Mouse (Mus musculus): Measurements from ENCODE around the gene Gdpd1. TPM values are rescaled to one million over a fixed set of nuclear protein-coding genes. Genes with fewer than 3 reads are reported as not detected.
"Not testable (repeated sequence)": the region's sequence is repeated elsewhere in the genome, so short reads cannot be mapped to it uniquely, and the experiment has no call there.

Gene Gdpd1
- polyA plus RNA-seq, 1 experiment from 2014 or later, result 27.8 TPM

DNA sequence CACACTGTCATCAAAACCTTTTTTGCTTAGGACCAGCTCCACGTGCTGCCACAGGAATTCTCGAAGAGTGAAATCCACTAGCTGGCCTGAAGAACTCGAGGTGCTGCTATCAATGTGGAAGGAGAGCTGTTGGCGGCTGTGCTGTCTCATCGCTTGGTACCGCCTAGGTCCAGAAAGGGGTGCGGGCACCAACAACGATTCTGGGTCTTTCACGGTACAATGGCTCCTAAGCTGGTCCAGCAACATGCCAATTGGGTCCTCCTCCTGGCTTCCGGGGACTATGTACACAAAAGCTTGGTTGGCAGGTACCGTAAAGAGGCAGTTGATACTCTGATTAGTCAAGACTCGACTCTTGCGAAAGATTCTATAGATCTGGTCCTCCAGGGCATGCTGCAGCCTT lies 11.6 kb upstream of the Gdpd1 start:
- WGBS, result 88% methylated on average over 13 of the region's 13 CpGs
- ATAC-seq (ENCODE audit: low FRiP score, low TSS enrichment), result no peak
- no peaks in the 10 kb centered on the region for H3K9me3 ChIP-seq (ENCODE audit: control insufficient read depth, low read length)
- peak overlapping the region; percentile 74 for H3K4me2 ChIP-seq (replicated peaks; ENCODE audit: low read depth, low read length)
- H3K4me3 ChIP-seq (ENCODE audit: low read length), result peak overlapping the region; percentile 75
- peaks cover 12% of the 10 kb centered on the region for H3K4me1 ChIP-seq (ENCODE audit: control insufficient read depth, insufficient read depth, low read length)
- H3K9ac ChIP-seq (ENCODE audit: low read depth, low read length), result peak overlapping the region; percentile 74; the same call in 1 of the 2 replicates
- H3K27ac ChIP-seq (ENCODE audit: low read depth, low read length), result no peak overlapping the region
- peaks cover 43% of the 10 kb centered on the region for H3K36me3 ChIP-seq (ENCODE audit: control insufficient read depth, insufficient read depth, low read length)
- no peaks in the 10 kb centered on the region for H3K27me3 ChIP-seq (ENCODE audit: control insufficient read depth, insufficient read depth, low read length)

DNA sequence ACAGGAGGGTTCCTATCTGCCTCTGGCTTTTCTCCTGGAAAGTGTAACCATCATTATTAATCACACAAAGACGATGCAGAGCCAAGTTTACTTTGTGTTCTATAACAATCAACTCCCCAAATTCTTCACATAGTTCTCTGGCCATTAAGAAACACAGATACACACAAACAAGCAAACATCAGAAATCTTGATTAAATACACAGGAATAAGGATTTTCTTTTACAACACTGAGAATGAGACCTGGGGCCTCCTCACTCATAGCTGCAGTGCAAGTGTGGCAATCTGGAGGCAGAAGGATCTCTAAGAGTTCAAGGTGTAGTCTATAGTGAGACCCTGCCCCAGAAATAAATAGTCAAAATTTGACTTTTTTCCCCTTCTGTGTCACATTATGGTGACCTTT lies 9.8 kb upstream of the Gdpd1 start:
- Histone ChIP-seq H3K4me3 (ENCODE audit: low read length) (no peak overlapping the region), H3K4me2 (replicated peaks; ENCODE audit: low read depth, low read length) (no peak overlapping the region), H3K9me3 (ENCODE audit: control insufficient read depth, low read length) (no peaks in the 10 kb centered on the region), H3K27ac (ENCODE audit: low read depth, low read length) (no peak overlapping the region), H3K27me3 (ENCODE audit: control insufficient read depth, insufficient read depth, low read length) (no peaks in the 10 kb centered on the region), H3K36me3 (ENCODE audit: control insufficient read depth, insufficient read depth, low read length) (peaks cover 45% of the 10 kb centered on the region), H3K4me1 (ENCODE audit: control insufficient read depth, insufficient read depth, low read length) (peaks cover 12% of the 10 kb centered on the region), H3K9ac (ENCODE audit: low read depth, low read length) (no peak overlapping the region)
- no peak for ATAC-seq (ENCODE audit: low FRiP score, low TSS enrichment)
- WGBS, result 81% methylated on average over 1 of the region's 1 CpGs

DNA sequence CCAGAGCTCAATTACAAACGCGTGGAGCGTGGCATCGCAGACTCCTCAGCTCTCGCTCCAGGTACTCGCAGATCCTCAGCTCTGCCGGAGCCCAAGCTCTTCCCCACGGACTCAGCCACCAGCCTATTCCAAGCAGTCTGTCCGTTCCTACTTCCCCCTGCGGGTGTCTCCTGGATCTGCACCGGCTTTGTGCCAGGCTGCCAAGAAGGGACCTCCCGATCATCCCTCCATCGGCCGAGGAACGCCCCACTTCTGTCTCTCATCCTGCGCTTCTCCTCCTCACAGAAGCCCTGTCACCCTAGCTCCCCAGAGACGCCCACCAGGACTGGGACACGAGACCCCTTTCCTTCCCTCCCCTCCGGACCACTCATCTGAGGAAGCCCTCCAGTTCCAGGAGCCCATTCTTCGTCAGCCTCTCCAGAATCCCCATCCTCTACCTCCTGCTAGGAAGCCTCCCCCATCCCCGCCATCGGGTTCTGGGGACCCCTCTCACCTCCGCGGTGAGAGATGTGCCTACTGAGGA lies 458 bp downstream of the Gdpd1 start:
- H3K9ac ChIP-seq (ENCODE audit: low read depth, low read length), result peak overlapping the region; percentile 68
- peak overlapping the region; percentile 69 for H3K4me3 ChIP-seq (ENCODE audit: low read length)
- no peaks in the 10 kb centered on the region; the same call in 1 of the 2 replicates for H3K4me1 ChIP-seq (ENCODE audit: control insufficient read depth, insufficient read depth, low read length)
- peaks cover 15% of the 10 kb centered on the region for H3K36me3 ChIP-seq (ENCODE audit: control insufficient read depth, insufficient read depth, low read length)
- H3K27ac ChIP-seq (ENCODE audit: low read depth, low read length), result peak overlapping the region; percentile 68
- H3K4me2 ChIP-seq (replicated peaks; ENCODE audit: low read depth, low read length), result peak overlapping the region; percentile 97
- no peaks in the 10 kb centered on the region for H3K9me3 ChIP-seq (ENCODE audit: control insufficient read depth, low read length)
- WGBS, result 1% methylated on average over 23 of the region's 24 CpGs
- peak; percentile 77 for ATAC-seq (ENCODE audit: low FRiP score, low TSS enrichment)
- H3K27me3 ChIP-seq (ENCODE audit: control insufficient read depth, insufficient read depth, low read length), result no peaks in the 10 kb centered on the region

DNA sequence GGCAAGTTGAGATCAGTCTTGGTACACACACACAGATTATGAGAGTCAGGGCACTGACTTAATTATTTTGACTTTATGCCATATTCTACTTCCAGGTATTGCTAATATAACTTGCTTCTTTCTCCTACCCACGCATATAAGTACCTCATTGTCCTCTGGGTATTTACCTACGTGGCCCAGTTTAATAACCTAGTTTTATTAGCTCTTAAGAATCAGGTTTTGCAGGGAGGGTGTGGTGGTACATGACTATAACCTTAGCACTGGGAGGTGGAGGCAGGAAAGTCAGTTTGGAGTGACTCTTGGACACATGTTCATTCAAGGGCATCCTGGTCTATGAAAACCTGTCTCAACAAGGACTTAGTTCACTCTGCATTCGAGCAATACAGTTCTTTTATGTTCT lies 11.8 kb downstream of the Gdpd1 start:
- H3K36me3 ChIP-seq (ENCODE audit: control insufficient read depth, insufficient read depth, low read length), result peaks cover 4% of the 10 kb centered on the region; the same call in 1 of the 2 replicates
- no peaks in the 10 kb centered on the region for H3K9me3 ChIP-seq (ENCODE audit: control insufficient read depth, low read length)
- H3K4me1 ChIP-seq (ENCODE audit: control insufficient read depth, insufficient read depth, low read length), result no peaks in the 10 kb centered on the region
- H3K4me3 ChIP-seq (ENCODE audit: low read length), result no peak overlapping the region
- no peak overlapping the region for H3K27ac ChIP-seq (ENCODE audit: low read depth, low read length)
- no peaks in the 10 kb centered on the region for H3K27me3 ChIP-seq (ENCODE audit: control insufficient read depth, insufficient read depth, low read length)
- WGBS, result 66% methylated on average over 3 of the region's 3 CpGs
- H3K4me2 ChIP-seq (replicated peaks; ENCODE audit: low read depth, low read length), result no peak overlapping the region
- no peak overlapping the region for H3K9ac ChIP-seq (ENCODE audit: low read depth, low read length)
- no peak for ATAC-seq (ENCODE audit: low FRiP score, low TSS enrichment)

DNA sequence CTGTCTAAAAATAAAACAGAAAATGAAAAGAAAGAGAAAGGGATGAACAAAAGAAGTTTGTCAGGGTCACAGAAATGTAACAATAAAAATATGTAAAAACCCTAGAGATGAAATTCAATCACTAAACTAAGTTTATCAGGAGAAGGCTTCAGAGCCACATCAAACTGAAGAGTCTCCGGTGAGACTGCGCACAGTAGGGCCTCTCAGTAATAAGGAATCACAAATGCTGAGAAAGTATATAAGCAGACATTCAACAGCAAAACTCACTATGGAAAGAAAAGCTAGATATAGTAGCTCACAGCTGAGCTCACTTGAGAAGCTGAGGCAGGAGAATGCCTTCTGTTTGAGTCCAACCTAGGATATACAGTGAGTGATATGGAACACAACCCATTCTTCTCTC lies 13.5 kb downstream of the Gdpd1 start:
- Histone ChIP-seq H3K4me1 (ENCODE audit: control insufficient read depth, insufficient read depth, low read length) (no peaks in the 10 kb centered on the region), H3K4me2 (replicated peaks; ENCODE audit: low read depth, low read length) (no peak overlapping the region), H3K4me3 (ENCODE audit: low read length) (no peak overlapping the region), H3K36me3 (ENCODE audit: control insufficient read depth, insufficient read depth, low read length) (peaks cover 4% of the 10 kb centered on the region; the same call in 1 of the 2 replicates), H3K9me3 (ENCODE audit: control insufficient read depth, low read length) (no peaks in the 10 kb centered on the region), H3K27ac (ENCODE audit: low read depth, low read length) (no peak overlapping the region), H3K9ac (ENCODE audit: low read depth, low read length) (no peak overlapping the region), H3K27me3 (ENCODE audit: control insufficient read depth, insufficient read depth, low read length) (no peaks in the 10 kb centered on the region)
- WGBS, result 97% methylated on average over 2 of the region's 2 CpGs
- no peak for ATAC-seq (ENCODE audit: low FRiP score, low TSS enrichment)

DNA sequence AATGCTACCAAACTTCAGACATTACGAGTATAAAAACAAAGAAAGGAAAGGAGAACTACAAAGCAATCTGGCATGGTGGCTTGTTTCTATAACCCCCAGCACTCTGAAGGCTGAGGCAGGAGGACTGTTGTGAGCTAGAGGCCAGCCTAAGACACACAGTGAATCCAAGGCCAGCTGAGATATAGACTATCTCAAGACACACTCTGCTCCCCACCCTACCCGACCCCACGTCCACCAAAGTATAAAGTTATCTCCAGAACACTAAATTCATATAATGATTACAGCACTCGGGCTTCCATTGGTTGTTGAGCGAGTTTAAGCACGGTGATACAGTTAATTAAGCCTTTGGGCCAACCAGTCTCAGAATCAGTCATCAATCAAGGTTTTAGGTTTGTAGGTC lies 17.6 kb downstream of the Gdpd1 start:
- WGBS, result 87% methylated on average over 6 of the region's 6 CpGs
- Histone ChIP-seq H3K9ac (ENCODE audit: low read depth, low read length) (no peak overlapping the region), H3K4me3 (ENCODE audit: low read length) (no peak overlapping the region), H3K4me2 (replicated peaks; ENCODE audit: low read depth, low read length) (no peak overlapping the region), H3K27me3 (ENCODE audit: control insufficient read depth, insufficient read depth, low read length) (no peaks in the 10 kb centered on the region), H3K9me3 (ENCODE audit: control insufficient read depth, low read length) (no peaks in the 10 kb centered on the region), H3K27ac (ENCODE audit: low read depth, low read length) (no peak overlapping the region), H3K4me1 (ENCODE audit: control insufficient read depth, insufficient read depth, low read length) (no peaks in the 10 kb centered on the region), H3K36me3 (ENCODE audit: control insufficient read depth, insufficient read depth, low read length) (peaks cover 2% of the 10 kb centered on the region; the same call in 1 of the 2 replicates)
- no peak for ATAC-seq (ENCODE audit: low FRiP score, low TSS enrichment)

DNA sequence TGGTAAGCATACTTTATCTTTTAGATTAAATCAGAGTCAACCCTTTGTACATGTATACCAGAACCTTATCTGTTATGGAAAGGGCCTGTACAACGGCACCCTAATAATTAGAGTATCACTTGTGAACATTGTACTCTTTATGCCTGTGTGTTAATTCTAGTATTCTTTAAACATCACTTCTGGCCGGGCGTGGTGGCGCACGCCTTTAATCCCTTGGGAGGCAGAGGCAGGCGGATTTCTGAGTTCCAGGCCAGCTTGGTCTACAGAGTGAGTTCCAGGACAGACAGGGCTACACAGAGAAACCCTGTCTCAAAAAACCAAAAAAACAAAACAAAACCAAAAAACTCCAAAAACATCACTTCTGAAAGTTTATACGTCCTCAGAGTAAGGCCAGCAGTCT lies 25.0 kb downstream of the Gdpd1 start:
- not testable (repeated sequence) for H3K4me1 ChIP-seq (ENCODE audit: control insufficient read depth, insufficient read depth, low read length); ATAC-seq (ENCODE audit: low FRiP score, low TSS enrichment); H3K4me2 ChIP-seq (replicated peaks; ENCODE audit: low read depth, low read length); H3K9ac ChIP-seq (ENCODE audit: low read depth, low read length); H3K27me3 ChIP-seq (ENCODE audit: control insufficient read depth, insufficient read depth, low read length); H3K36me3 ChIP-seq (ENCODE audit: control insufficient read depth, insufficient read depth, low read length); H3K9me3 ChIP-seq (ENCODE audit: control insufficient read depth, low read length); H3K4me3 ChIP-seq (ENCODE audit: low read length); H3K27ac ChIP-seq (ENCODE audit: low read depth, low read length)
- WGBS, result 98% methylated on average over 7 of the region's 7 CpGs

DNA sequence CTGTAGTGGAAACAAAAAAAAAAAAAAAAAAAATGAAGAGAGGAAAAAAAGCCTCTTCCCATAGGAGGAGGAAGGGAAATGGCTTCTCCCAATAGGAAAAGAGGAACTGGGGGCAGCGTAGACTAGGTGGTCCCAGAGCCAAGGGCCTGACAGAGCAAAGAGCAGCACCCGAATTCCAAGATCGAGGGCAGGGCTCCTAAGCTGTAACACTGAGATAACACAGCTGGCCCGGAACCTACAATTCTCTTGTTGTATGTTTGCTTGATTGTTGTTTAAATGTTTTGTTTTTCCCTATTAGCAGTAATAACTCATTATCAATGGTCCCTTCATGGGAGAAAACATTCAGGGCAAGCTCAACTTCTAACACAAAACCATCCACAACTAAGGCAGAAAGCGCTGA lies 26.9 kb downstream of the Gdpd1 start:
- H3K27me3 ChIP-seq (ENCODE audit: control insufficient read depth, insufficient read depth, low read length), result no peaks in the 10 kb centered on the region
- no peak overlapping the region for H3K4me2 ChIP-seq (replicated peaks; ENCODE audit: low read depth, low read length)
- ATAC-seq (ENCODE audit: low FRiP score, low TSS enrichment), result no peak
- H3K27ac ChIP-seq (ENCODE audit: low read depth, low read length), result no peak overlapping the region
- 88% methylated on average over 5 of the region's 5 CpGs for WGBS
- no peaks in the 10 kb centered on the region for H3K4me1 ChIP-seq (ENCODE audit: control insufficient read depth, insufficient read depth, low read length)
- H3K4me3 ChIP-seq (ENCODE audit: low read length), result no peak overlapping the region
- H3K9me3 ChIP-seq (ENCODE audit: control insufficient read depth, low read length), result no peaks in the 10 kb centered on the region
- H3K9ac ChIP-seq (ENCODE audit: low read depth, low read length), result no peak overlapping the region
- H3K36me3 ChIP-seq (ENCODE audit: control insufficient read depth, insufficient read depth, low read length), result peaks cover 3% of the 10 kb centered on the region; the same call in 1 of the 2 replicates

DNA sequence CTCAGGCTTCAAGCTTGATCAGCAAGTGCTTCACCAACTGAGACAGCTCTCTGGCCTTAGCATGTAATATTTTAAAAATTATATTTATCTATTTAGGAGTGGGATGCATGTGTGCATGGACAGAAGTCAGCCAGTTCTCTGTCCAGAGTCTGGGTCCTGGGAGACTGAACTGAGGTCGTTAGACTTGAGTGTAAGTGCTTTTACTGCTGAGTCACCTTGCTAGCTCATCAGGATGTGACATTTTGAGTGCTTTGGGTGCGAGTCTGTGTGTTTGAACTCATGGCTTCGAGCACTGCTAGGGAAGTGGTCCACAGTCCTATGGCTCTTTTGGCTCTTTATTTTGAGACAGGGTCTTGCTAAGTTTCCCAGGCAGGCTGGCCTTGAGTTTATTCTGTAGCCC lies 30.8 kb downstream of the Gdpd1 start:
- WGBS, result 82% methylated on average over 3 of the region's 3 CpGs
- H3K9me3 ChIP-seq (ENCODE audit: control insufficient read depth, low read length), result no peaks in the 10 kb centered on the region
- no peak overlapping the region for H3K9ac ChIP-seq (ENCODE audit: low read depth, low read length)
- H3K27ac ChIP-seq (ENCODE audit: low read depth, low read length), result no peak overlapping the region
- H3K36me3 ChIP-seq (ENCODE audit: control insufficient read depth, insufficient read depth, low read length), result no peaks in the 10 kb centered on the region; the same call in 1 of the 2 replicates
- no peak overlapping the region for H3K4me2 ChIP-seq (replicated peaks; ENCODE audit: low read depth, low read length)
- no peak for ATAC-seq (ENCODE audit: low FRiP score, low TSS enrichment)
- H3K27me3 ChIP-seq (ENCODE audit: control insufficient read depth, insufficient read depth, low read length), result no peaks in the 10 kb centered on the region
- no peak overlapping the region for H3K4me3 ChIP-seq (ENCODE audit: low read length)
- H3K4me1 ChIP-seq (ENCODE audit: control insufficient read depth, insufficient read depth, low read length), result no peaks in the 10 kb centered on the region
